Mouse (Mus musculus) brain, embryonic 14.5 days (tissue): ENCODE results near the gene Prmt8.

Experiments used
- CTCF ChIP-seq: fragments of 200-500 bp; IDR thresholded peaks from 2 replicates; pipeline ENCODE4 v1.5.1; 2012; ENCODE audit warnings: inconsistent platforms, mild to moderate bottlenecking, moderate library complexity, borderline replicate concordance; ENCODE audit not compliant: insufficient read depth, insufficient read length; ENCODE audit errors: extremely low read depth
- POLR2A ChIP-seq: fragments of 200-500 bp; IDR thresholded peaks from 2 replicates; pipeline ENCODE4 v1.6.1; 2012; ENCODE audit warnings: mild to moderate bottlenecking, inconsistent platforms, borderline replicate concordance; ENCODE audit not compliant: poor library complexity, insufficient read depth, insufficient read length, severe bottlenecking; ENCODE audit errors: extremely low read depth

DNA sequence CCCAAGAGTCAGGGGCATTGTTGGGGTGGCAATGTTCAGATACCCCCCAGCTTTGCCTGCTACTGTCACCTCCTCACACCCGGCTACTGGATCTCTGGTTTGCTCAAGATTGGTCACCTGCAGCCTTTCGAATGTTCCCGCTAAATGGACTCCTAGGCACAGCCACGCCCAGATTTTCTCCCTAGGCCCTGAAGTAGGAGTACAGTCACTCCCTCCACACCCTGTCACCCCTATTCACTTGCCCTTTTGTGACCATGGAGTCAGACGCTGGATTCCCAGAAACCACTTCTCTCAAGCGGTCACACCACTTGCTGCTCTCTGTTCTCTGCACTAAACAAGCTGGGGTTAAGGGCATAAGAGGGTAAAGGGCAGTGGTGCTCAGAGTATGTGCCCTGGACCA, 28.1 kb downstream of the Prmt8 start:
- TF ChIP-seq POLR2A = no peak
- TF ChIP-seq CTCF = no peak
